ENCODE assay signal across 24 mouse cellular contexts in genomic region chr14:48670258-48670630, GRCm38 (mm10). TPM values are rescaled to one million over a fixed set of nuclear protein-coding genes. Genes with fewer than 3 reads are reported as not detected.
A peak's percentile ranks its signal among the peaks of the same experiment; 100 is the strongest.
DNase-seq lines count a peak whose midpoint lies in the region; ATAC-seq lines count a peak whose summit lies in the region.
"Had no signal": no experiment of that assay in that cellular context is flagged by ENCODE, and none has a peak within 500 bp of the region (broad histone marks: within the 10 kb centered on the region; RNA-seq: fewer than 3 reads in every experiment).

No protein-coding gene starts in this region.

- no peak overlapping the region for H3K4me3 ChIP-seq in limb, embryonic 11.5 days (ENCODE audit: low read depth, low read length)
- no peak overlapping the region for H3K4me3 ChIP-seq in limb, embryonic 10.5 days
- peak overlapping the region; percentile 69 for H3K4me3 ChIP-seq in midbrain, embryonic 13.5 days (replicated peaks)
- H3K4me3 ChIP-seq: embryonic facial prominence, embryonic 13.5 days; gastrocnemius, adult 2 months; heart, embryonic 12.5 days; neural tube, embryonic 15.5 days had no signal

- DNase-seq in embryo, embryonic 11 days: peak; percentile 44
- no peak for DNase-seq in embryo, embryonic 9.5 days (ENCODE audit: extremely low spot score)
- peak; percentile 51 for DNase-seq in limb, embryonic 11.5 days (ENCODE audit: low spot score)
- DNase-seq in limb, embryonic 10.5 days (ENCODE audit: low spot score): no peak
- no peak for DNase-seq in adrenal gland, postnatal 4 days (ENCODE audit: low spot score in 2 of 2)
- no peak for DNase-seq in kidney, adult 8-10 months
- DNase-seq: adrenal gland, postnatal 14 days; cerebellum, adult 8-10 months; gastrocnemius, adult 2 months; heart, postnatal 14 days; kidney, adult 9 months; kidney, postnatal 25 days; left cerebral cortex, postnatal 4 days; lung, adult 18-20 months; lung, postnatal 14 days; spleen, adult 18-20 months; thymus, postnatal 25 days had no signal

- H3K9ac ChIP-seq in limb, embryonic 11.5 days (ENCODE audit: low read length): no peak overlapping the region
- peak overlapping the region; percentile 97 for H3K9ac ChIP-seq in midbrain, embryonic 13.5 days (replicated peaks)
- H3K9ac ChIP-seq: embryonic facial prominence, embryonic 13.5 days; heart, embryonic 12.5 days; neural tube, embryonic 15.5 days had no signal

- H3K9me3 ChIP-seq in limb, embryonic 11.5 days (ENCODE audit: control insufficient read depth, low read length): no peaks in the 10 kb centered on the region
- H3K9me3 ChIP-seq in limb, embryonic 10.5 days (replicated peaks): no peaks in the 10 kb centered on the region
- no peaks in the 10 kb centered on the region for H3K9me3 ChIP-seq in midbrain, embryonic 13.5 days
- H3K9me3 ChIP-seq: embryonic facial prominence, embryonic 13.5 days; G1E; heart, embryonic 12.5 days; neural tube, embryonic 15.5 days had no signal

- ATAC-seq in limb, embryonic 11.5 days (ENCODE audit: insufficient number of reproducible peaks, low FRiP score, low TSS enrichment, low read depth): no peak
- ATAC-seq in midbrain, embryonic 13.5 days: no peak

- peaks cover 76% of the 10 kb centered on the region for H3K27me3 ChIP-seq in limb, embryonic 11.5 days (ENCODE audit: control insufficient read depth, insufficient read depth, low read length)
- peaks cover 100% of the 10 kb centered on the region for H3K27me3 ChIP-seq in limb, embryonic 10.5 days (ENCODE audit: low read depth, poor library complexity, severe bottlenecking)
- peaks cover 31% of the 10 kb centered on the region for H3K27me3 ChIP-seq in midbrain, embryonic 13.5 days

- H3K27ac ChIP-seq in limb, embryonic 11.5 days (replicated peaks; ENCODE audit: low read depth, low read length): no peak overlapping the region
- no peak overlapping the region for H3K27ac ChIP-seq in limb, embryonic 10.5 days
- H3K27ac ChIP-seq in midbrain, embryonic 13.5 days: peak overlapping the region; percentile 90
- H3K27ac ChIP-seq: embryonic facial prominence, embryonic 13.5 days; gastrocnemius, adult 2 months; neural tube, embryonic 15.5 days had no signal

- H3K4me2 ChIP-seq in limb, embryonic 11.5 days (ENCODE audit: low read depth, severe bottlenecking): no peak overlapping the region
- H3K4me2 ChIP-seq in midbrain, embryonic 13.5 days (replicated peaks): peak overlapping the region; percentile 89
- H3K4me2 ChIP-seq: embryonic facial prominence, embryonic 13.5 days; heart, embryonic 12.5 days; liver, embryonic 11.5 days; neural tube, embryonic 15.5 days had no signal

- WGBS in limb, embryonic 11.5 days: 7% methylated on average over 3 of the region's 3 CpGs
- WGBS in limb, embryonic 10.5 days: 3% methylated on average over 3 of the region's 3 CpGs
- 1% methylated on average over 3 of the region's 3 CpGs for WGBS in midbrain, embryonic 13.5 days

- H3K4me1 ChIP-seq in limb, embryonic 11.5 days (ENCODE audit: control insufficient read depth, insufficient read depth, low read length): peaks cover 4% of the 10 kb centered on the region; the same call in 1 of the 2 replicates
- peaks cover 32% of the 10 kb centered on the region for H3K4me1 ChIP-seq in limb, embryonic 10.5 days
- peaks cover 52% of the 10 kb centered on the region for H3K4me1 ChIP-seq in midbrain, embryonic 13.5 days (replicated peaks)

- no peaks in the 10 kb centered on the region for H3K36me3 ChIP-seq in limb, embryonic 11.5 days (ENCODE audit: control insufficient read depth, insufficient read depth, low read length)
- no peaks in the 10 kb centered on the region for H3K36me3 ChIP-seq in limb, embryonic 10.5 days
- no peaks in the 10 kb centered on the region for H3K36me3 ChIP-seq in midbrain, embryonic 13.5 days
- H3K36me3 ChIP-seq: embryonic facial prominence, embryonic 13.5 days; G1E; heart, embryonic 12.5 days; neural tube, embryonic 15.5 days had no signal

RNA-seq across cellular contexts. Expression of gene Otx2, which starts 3.4 kb away (rescaled TPM):
- not detected in 2 replicates for polyA plus RNA-seq in limb, embryonic 11.5 days (2014; fragmentation: Nextera tagmentation; extraction: Ambion mirVana)
- polyA plus RNA-seq in limb, embryonic 10.5 days (2016; fragmentation: Nextera tagmentation; extraction: Ambion mirVana): 0.06 TPM in 1 of 2 replicates, not detected in the other
- polyA plus RNA-seq in midbrain, embryonic 13.5 days (2015; fragmentation: Nextera tagmentation; extraction: Ambion mirVana): 133 and 155 TPM in 2 replicates
- not detected for total RNA-seq in adrenal gland, postnatal 4 days (2021)
- total RNA-seq: adrenal gland, postnatal 14 days; gastrocnemius, adult 2 months; heart, postnatal 14 days; megakaryocyte-erythroid progenitor cell, adult 5-6 weeks had no signal
- polyA plus RNA-seq: G1E; liver, embryonic 11.5 days had no signal

Comparison
In these comparisons a context has a peak if more than half of its experiments do, and no peak if none do; other contexts are left out.
1. DNase-seq: peak in embryo, embryonic 11 days (single experiment) and limb, embryonic 11.5 days (single experiment); none in embryo, embryonic 9.5 days (single experiment), limb, embryonic 10.5 days (single experiment), adrenal gland, postnatal 4 days (0 of 2) and kidney, adult 8-10 months (0 of 2).
2. RNA of gene Otx2, which starts 3.4 kb away (polyA plus RNA-seq): 133 to 155 TPM in midbrain, embryonic 13.5 days; 0.06 TPM in limb, embryonic 10.5 days and not detected in limb, embryonic 11.5 days; every median in the first group is over 100 times any median in the second.